Mouse (Mus musculus) embryonic stem cell, embryonic (primary cell): ENCODE data around the gene Fgd5.
"Not testable (repeated sequence)": the region's sequence is repeated elsewhere in the genome, so short reads cannot be mapped to it uniquely, and the experiment has no call there.

Experiments
- CTCF ChIA-PET, 4 experiments: fragments of 300-600 bp in 2 of 4; fragments of 350-600 bp in 2 of 4; sonication (Branson Sonifier 250); formaldehyde crosslinking; loops; one replicate each; lab custom pipeline; 2022; ENCODE audit warnings: inconsistent platforms in 2 of 4; lab: Charles Lee
- POLR2A ChIA-PET, 4 experiments: fragments of 300-600 bp in 2 of 4; fragments of 350-600 bp in 2 of 4; sonication (Branson Sonifier 250); formaldehyde crosslinking; loops; one replicate each; lab custom pipeline; 2022; ENCODE audit warnings: antibody characterized with exemption in 4 of 4, inconsistent platforms in 1 of 4; lab: Charles Lee

Gene Fgd5

GRCm38 (mm10) chr6:91978371-91979300 lies at the start of gene Fgd5:
Gene Fgd5 (plus strand): TSS chr6:91978878.
- ChIA-PET CTCF (interaction anchor here in 2 of 4 experiments (0.6 to 0.7 kb wide), 4 partner anchors 11 to 290 kb away, joined by 4 to 12 read pairs (median 6); no protein-coding TSS in a partner anchor), POLR2A (interaction anchor here in 3 of 4 experiments (0.7 to 1.4 kb wide), 4 partner anchors 9 to 932 kb away, joined by 3 to 14 read pairs (median 4); no protein-coding TSS in a partner anchor)

GRCm38 (mm10) chr6:91931231-91931630 lies 47.4 kb upstream of the Fgd5 start:
- CTCF ChIA-PET = interaction anchor here in 2 of 4 experiments (1.1 to 1.7 kb wide), 2 partner anchors 136 kb away, joined by 4 to 5 read pairs; no protein-coding TSS in a partner anchor
- POLR2A ChIA-PET = no interaction called here

DNA sequence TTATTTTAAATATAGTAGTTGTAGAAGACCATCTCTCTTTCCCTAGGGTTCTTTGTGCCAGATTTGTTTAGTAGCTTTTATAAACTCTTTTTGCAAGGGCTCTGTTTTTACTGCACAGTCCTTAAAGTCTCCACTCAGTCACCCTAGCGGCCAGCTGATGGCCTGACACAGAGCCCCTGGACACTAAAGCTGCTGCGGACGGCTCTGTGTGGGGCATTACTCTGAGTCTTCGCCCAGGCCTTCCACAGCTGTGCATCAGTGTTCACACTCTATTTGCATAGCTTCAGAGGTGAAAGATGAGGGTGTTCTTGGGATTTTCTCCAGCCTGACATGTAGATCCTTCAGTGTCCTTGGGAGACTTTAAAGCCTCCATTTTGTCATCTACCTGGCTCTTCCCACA lies 40.2 kb upstream of the Fgd5 start:
- POLR2A ChIA-PET = no interaction called here
- CTCF ChIA-PET = no interaction called here

GRCm38 (mm10) chr6:91948426-91948825 lies 30.3 kb upstream of the Fgd5 start:
- ChIA-PET POLR2A (interaction anchor here in 1 of 4 experiments (0.7 to 1.0 kb wide), 2 partner anchors 31 to 37 kb away, joined by 3 read pairs; no protein-coding TSS in a partner anchor), CTCF (interaction anchor here in 1 of 4 experiments (1.1 kb wide), 1 partner anchor 119 kb away, joined by 3 read pairs; no protein-coding TSS in a partner anchor)

DNA sequence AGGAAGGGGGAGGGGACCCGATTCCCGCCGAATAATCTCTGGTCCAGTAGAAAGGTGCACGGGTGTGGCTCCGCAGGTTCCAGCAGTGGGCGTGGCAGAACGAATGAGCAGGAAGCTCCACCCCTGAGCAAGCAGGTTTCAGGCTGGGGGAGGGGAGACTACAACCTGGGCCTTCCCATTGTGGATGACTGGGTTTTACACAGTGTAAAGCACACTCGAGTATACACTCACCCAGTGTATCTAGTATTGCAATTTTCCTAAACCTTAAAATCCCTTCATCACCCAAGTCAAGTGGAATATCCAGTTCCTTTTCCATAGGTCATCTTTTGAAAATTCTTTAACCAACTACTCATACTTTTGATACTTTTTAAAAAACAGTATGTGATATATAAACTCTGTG lies 20.7 kb upstream of the Fgd5 start:
- CTCF ChIA-PET = interaction anchor here in 1 of 4 experiments (1.7 kb wide), 1 partner anchor 108 kb away, joined by 4 read pairs; no protein-coding TSS in a partner anchor
- POLR2A ChIA-PET = not testable (repeated sequence)

DNA sequence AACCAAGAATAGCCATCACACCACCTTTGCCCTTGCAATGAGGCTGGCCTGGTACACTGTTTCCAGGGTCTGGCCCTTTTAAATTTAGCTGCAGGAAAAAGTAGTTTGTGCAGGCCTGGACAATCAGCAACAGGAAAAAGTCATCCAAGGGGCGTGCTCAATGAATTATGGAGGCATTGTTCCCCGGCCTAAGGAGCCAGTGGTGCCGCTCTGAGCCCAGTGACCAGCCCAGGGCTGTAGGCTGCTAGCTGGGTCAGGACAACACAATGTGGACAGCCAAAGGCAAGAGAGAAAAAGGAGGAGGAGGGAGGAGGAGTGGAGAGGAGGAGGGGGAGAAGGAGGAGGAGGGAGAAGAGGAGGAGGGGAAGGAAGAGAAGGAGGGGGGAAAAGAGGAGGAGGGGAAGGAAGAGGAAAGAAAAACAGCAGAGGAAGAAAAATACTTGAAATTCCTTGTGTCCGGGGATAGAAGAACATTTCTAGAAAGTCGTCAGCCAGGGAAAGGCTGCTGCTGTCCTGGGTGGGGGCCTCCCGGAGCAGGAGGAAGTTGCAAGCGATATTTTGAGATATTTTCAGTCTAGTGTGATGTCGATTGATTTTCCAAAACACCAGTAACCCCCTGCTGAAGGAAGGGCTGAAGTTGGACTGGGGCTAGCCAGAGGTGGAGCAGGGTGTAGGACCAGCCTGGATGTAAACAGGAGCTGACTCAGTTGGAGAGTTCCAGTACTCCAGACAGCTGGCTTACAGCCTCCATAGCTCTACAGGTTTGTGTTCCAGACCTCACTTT lies 18.5 kb upstream of the Fgd5 start:
- ChIA-PET CTCF (interaction anchor here in 1 of 4 experiments (0.7 kb wide), 1 partner anchor 261 kb away, joined by 4 read pairs; no protein-coding TSS in a partner anchor), POLR2A (interaction anchor here in 1 of 4 experiments (0.6 kb wide), 1 partner anchor 916 kb away, joined by 3 read pairs; no protein-coding TSS in a partner anchor)

GRCm38 (mm10) chr6:91963429-91963828 lies 15.2 kb upstream of the Fgd5 start:
- CTCF ChIA-PET = no interaction called here
- POLR2A ChIA-PET = interaction anchor here in 1 of 4 experiments (0.8 kb wide), 1 partner anchor 138 kb away, joined by 3 read pairs; no protein-coding TSS in a partner anchor

DNA sequence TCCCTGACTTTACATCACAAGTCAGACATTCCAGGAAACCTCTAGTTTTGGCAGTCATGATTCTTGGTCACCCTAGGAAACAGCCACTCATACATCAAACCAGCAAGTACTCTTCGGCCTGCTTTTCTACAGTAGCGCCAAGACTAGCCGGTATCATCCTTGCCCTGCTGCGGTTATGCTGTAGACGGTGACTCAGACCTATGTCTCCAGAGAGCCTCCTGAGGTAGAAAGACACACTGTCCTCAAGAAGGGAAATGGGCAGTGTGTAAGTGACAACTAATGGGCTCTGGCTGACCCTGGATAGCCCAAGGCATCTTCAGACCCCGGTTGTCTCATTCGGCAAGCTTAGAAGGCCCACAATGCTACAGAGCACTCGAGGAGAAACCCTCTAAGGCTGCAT lies 13.6 kb upstream of the Fgd5 start:
- ChIA-PET POLR2A (interaction anchor here in 1 of 4 experiments (0.6 kb wide), 1 partner anchor 87 kb away, joined by 3 read pairs; the partner anchor contains the start of gene Ccdc174), CTCF (no interaction called here)

- ChIA-PET POLR2A (no interaction called here), CTCF (no interaction called here)
Observed at GRCm38 (mm10) chr6:91966006-91966405, 12.7 kb upstream of the Fgd5 start.

GRCm38 (mm10) chr6:91972201-91972646 lies 6.5 kb upstream of the Fgd5 start:
- CTCF ChIA-PET = no interaction called here
- POLR2A ChIA-PET = no interaction called here

- CTCF ChIA-PET = no interaction called here
- POLR2A ChIA-PET = no interaction called here
Observed at GRCm38 (mm10) chr6:91973972-91974371, 4.7 kb upstream of the Fgd5 start.

- CTCF ChIA-PET = no interaction called here
- POLR2A ChIA-PET = interaction anchor here in 2 of 4 experiments (1.0 to 1.4 kb wide), 3 partner anchors 10 to 83 kb away, joined by 3 to 4 read pairs (median 4); no protein-coding TSS in a partner anchor
Observed at GRCm38 (mm10) chr6:91979301-91979996, 771 bp downstream of the Fgd5 start.

GRCm38 (mm10) chr6:91980011-91980410 lies 1.3 kb downstream of the Fgd5 start:
- ChIA-PET POLR2A (interaction anchor here in 1 of 4 experiments (0.5 kb wide), 1 partner anchor 266 kb away, joined by 3 read pairs; no protein-coding TSS in a partner anchor), CTCF (no interaction called here)

GRCm38 (mm10) chr6:91990101-91990500 lies 11.4 kb downstream of the Fgd5 start:
- ChIA-PET CTCF (interaction anchor here in 2 of 4 experiments (0.6 to 1.0 kb wide), 2 partner anchors 12 to 77 kb away, joined by 3 to 5 read pairs; no protein-coding TSS in a partner anchor), POLR2A (interaction anchor here in 1 of 4 experiments (1.4 kb wide), 1 partner anchor 10 kb away, joined by 4 read pairs; no protein-coding TSS in a partner anchor)

GRCm38 (mm10) chr6:91992823-91993222 lies 14.1 kb downstream of the Fgd5 start:
- CTCF ChIA-PET = interaction anchor here in 1 of 4 experiments (1.0 kb wide), 1 partner anchor 17 kb away, joined by 3 read pairs; no protein-coding TSS in a partner anchor

GRCm38 (mm10) chr6:91993795-91994505 lies 15.3 kb downstream of the Fgd5 start:
- ChIA-PET CTCF (interaction anchor here in 1 of 4 experiments (0.6 kb wide), 1 partner anchor 80 kb away, joined by 8 read pairs; no protein-coding TSS in a partner anchor), POLR2A (interaction anchor here in 1 of 4 experiments (0.7 kb wide), 1 partner anchor 64 kb away, joined by 3 read pairs; no protein-coding TSS in a partner anchor)

More at GRCm38 (mm10) chr6:91992823-91993222, 14.1 kb downstream of the Fgd5 start:
- POLR2A ChIA-PET = interaction anchor here in 1 of 4 experiments (1.6 kb wide), 1 partner anchor 69 kb away, joined by 3 read pairs; no protein-coding TSS in a partner anchor

GRCm38 (mm10) chr6:91996072-91996471 lies 17.4 kb downstream of the Fgd5 start:
- ChIA-PET POLR2A (interaction anchor here in 1 of 4 experiments (0.6 kb wide), 1 partner anchor 51 kb away, joined by 5 read pairs; no protein-coding TSS in a partner anchor), CTCF (interaction anchor here in 1 of 4 experiments (0.7 kb wide), 1 partner anchor 486 kb away, joined by 3 read pairs; no protein-coding TSS in a partner anchor)
